Mouse (Mus musculus) neural tube, embryonic 14.5 days (tissue): Measurements from ENCODE around the gene Hist1h2bf. TPM values are rescaled to one million over a fixed set of nuclear protein-coding genes. Genes with fewer than 3 reads are reported as not detected.
"Not testable (repeated sequence)": the region's sequence is repeated elsewhere in the genome, so short reads cannot be mapped to it uniquely, and the experiment has no call there.

Experiments
- ATAC-seq: fragments of 200-750 bp; cut with Nextera tagmentation; 2 replicates; pipeline ENCODE4 v1.8.0; 2017; ENCODE audit warnings: low read depth, mild to moderate bottlenecking, moderate TSS enrichment, moderate library complexity
- H3K27ac ChIP-seq: fragments of 300-500 bp; sonication (generic); 2 replicates; pipeline ENCODE4 v1.5.1; 2014; ENCODE audit warnings: low read depth, mild to moderate bottlenecking, control low read depth, low read length, moderate library complexity, mixed read lengths
- H3K27me3 ChIP-seq: fragments of 300-500 bp; sonication (generic); 2 replicates; pipeline ENCODE4 v1.6.1; 2014; ENCODE audit warnings: low read length; ENCODE audit not compliant: control insufficient read depth, insufficient read depth
- H3K36me3 ChIP-seq: fragments of 300-500 bp; sonication (generic); 2 replicates; pipeline ENCODE4 v1.6.1; 2014; ENCODE audit warnings: low read length, mixed read lengths; ENCODE audit not compliant: control insufficient read depth, insufficient read depth
- H3K4me1 ChIP-seq: fragments of 300-500 bp; sonication (generic); 2 replicates; pipeline ENCODE4 v1.6.1; 2014; ENCODE audit warnings: low read length; ENCODE audit not compliant: control insufficient read depth, insufficient read depth
- H3K4me2 ChIP-seq: fragments of 300-500 bp; sonication (generic); 2 replicates; pipeline ENCODE4 v1.6.1; 2014; ENCODE audit warnings: mild to moderate bottlenecking, low read depth, low read length, control low read depth
- H3K4me3 ChIP-seq: fragments of 300-500 bp; sonication (generic); 2 replicates; pipeline ENCODE4 v1.5.1; 2014; ENCODE audit warnings: low read depth, low read length, control low read depth, mixed read lengths
- H3K9ac ChIP-seq: fragments of 300-500 bp; sonication (generic); replicated peaks from 2 replicates; pipeline ENCODE4 v1.6.1; 2014; ENCODE audit warnings: low read depth, mild to moderate bottlenecking, control low read depth, low read length, mixed read lengths
- H3K9me3 ChIP-seq: fragments of 300-500 bp; sonication (generic); 2 replicates; pipeline ENCODE4 v1.6.1; 2016; ENCODE audit warnings: low read length; ENCODE audit not compliant: control insufficient read depth
- WGBS: fragments of 180-500 bp; shearing (Covaris S2); extraction: QIAGEN DNeasy Blood & Tissue Kit; methylation state at CpG from one replicate; pipeline ENCODE4 v1.1.7; 2014; 5-methylcytosine and 5-hydroxymethylcytosine counted together
- polyA plus RNA-seq: library from polyadenylated mRNA; unstranded; fragments of >200 nt; fragmentation: Nextera tagmentation; extraction: Ambion mirVana; gene quantifications from 2 replicates; pipeline ENCODE4 v1.2.1, GENCODE M21; 2014

Hist1h2bf gene
- polyA plus RNA-seq, 1 experiment from 2014 or later: not detected

GRCm38 (mm10) chr13:23533560-23534367, 40.2 kb downstream of the Hist1h2bf start, which contains the start of gene Hist1h2af:
Hist1h2af (plus strand) TSS chr13:23533906.
- peak; percentile 32; the same call in 1 of the 2 replicates for ATAC-seq
- not testable (repeated sequence) for H3K27me3 ChIP-seq, H3K36me3 ChIP-seq, H3K9me3 ChIP-seq, H3K9ac ChIP-seq
- H3K27ac ChIP-seq: peak within 1 kb of the TSS; percentile 70
- peak within 1 kb of the TSS; percentile 40 for H3K4me3 ChIP-seq
- peaks cover 31% of the 10 kb centered on the region for H3K4me1 ChIP-seq
- WGBS: 1% methylated on average over 22 of the region's 53 CpGs
- peak within 1 kb of the TSS; percentile 70 for H3K4me2 ChIP-seq

DNA sequence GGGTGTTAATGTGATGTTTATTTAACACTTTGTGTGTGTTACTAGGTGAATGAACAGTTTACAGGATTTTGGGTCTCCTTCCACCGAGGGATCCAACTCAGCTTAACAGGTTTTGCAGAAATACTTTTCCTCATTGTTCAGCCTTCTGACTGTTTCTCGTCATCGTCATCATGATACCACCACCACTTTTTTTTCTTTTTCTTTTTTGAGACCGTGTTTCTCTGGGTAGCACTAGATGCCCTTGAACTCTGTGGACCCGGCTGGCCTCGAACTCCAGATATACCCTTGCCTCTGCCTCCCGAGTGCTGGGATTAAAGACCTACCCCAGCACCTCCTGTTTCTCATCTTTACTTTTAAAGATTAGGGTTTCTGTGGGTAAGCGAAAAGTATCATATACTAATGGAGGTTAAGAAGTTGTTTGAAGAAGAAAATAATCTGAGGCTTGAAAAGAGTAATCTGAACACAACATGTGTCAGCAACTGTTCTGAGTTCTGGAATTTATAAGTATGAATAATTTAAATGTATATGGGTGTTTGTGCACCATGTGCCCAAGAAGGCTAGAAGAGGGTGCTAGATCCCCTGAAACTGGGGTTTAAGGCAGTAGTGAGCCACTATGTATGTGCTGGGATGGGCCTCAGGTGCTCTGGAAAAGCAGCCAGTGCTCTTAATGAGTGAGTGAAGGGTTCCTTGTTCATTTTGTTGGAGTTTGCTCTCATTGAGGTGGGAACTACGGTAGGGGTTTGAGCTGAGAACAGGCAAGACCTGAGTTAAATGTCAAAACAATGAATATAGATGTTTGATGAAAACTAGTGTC, 41.5 kb downstream of the Hist1h2bf start:
- H3K4me1 ChIP-seq: peaks cover 31% of the 10 kb centered on the region
- no peaks in the 10 kb centered on the region for H3K27me3 ChIP-seq
- H3K9me3 ChIP-seq: no peaks in the 10 kb centered on the region
- no peak for ATAC-seq
- peak overlapping the region; percentile 42 for H3K4me3 ChIP-seq
- no peaks in the 10 kb centered on the region for H3K36me3 ChIP-seq
- peak overlapping the region; percentile 70 for H3K4me2 ChIP-seq
- H3K27ac ChIP-seq: peak overlapping the region; percentile 96; the same call in 1 of the 2 replicates
- 27% methylated on average over 9 of the region's 9 CpGs for WGBS
- peak overlapping the region; percentile 64; the same call in 1 of the 2 replicates for H3K9ac ChIP-seq

DNA sequence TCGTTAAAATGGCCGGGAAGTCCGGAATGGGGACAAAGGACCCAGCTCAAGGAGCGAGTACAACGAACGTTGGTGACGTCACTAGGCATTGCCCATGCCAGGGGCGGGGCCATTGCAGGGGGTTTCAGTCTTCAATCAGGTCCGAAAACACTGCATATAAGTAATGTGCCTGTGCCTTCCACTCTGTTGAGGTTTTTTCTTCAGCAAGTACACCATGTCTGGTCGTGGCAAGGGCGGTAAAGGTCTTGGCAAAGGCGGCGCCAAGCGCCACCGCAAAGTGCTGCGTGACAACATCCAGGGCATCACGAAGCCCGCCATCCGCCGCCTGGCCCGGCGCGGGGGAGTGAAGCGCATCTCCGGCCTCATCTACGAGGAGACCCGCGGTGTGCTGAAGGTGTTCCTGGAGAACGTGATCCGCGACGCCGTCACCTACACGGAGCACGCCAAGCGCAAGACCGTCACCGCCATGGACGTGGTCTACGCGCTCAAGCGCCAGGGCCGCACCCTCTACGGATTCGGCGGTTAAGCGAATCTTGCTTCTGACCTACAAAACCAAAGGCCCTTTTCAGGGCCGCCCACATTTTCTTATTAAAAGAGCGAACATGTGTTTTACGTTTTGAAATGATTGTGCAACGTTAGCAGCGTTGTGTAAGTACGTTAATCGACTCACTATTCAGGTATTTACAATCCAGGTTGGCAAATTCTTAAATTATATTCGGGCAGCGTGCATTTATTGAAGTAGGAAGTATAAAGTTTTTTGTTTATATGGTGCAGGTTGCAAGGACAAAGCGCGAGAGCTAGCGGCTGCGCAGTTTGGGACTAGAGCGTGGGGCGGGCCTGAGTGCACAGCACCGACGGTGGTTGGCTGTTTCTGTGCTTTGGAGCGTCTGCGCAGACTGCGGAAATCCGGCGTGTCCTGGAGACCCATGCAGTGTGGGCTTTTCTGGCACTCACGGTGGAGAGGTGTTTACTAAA, 42.8 kb downstream of the Hist1h2bf start, which contains the start of gene Hist1h4h:
TSS of gene Hist1h4h (plus strand) at position 150 of the 975 bp plus-strand sequence.
- Histone ChIP-seq H3K27me3 (no peaks in the 10 kb centered on the region), H3K4me3 (peak within 1 kb of the TSS; percentile 42), H3K9ac (peak within 1 kb of the TSS; percentile 78), H3K4me2 (peak within 1 kb of the TSS; percentile 70), H3K4me1 (peaks cover 35% of the 10 kb centered on the region), H3K27ac (peak within 1 kb of the TSS; percentile 96), H3K36me3 (no peaks in the 10 kb centered on the region), H3K9me3 (no peaks in the 10 kb centered on the region)
- WGBS: under 1% methylated on average over 58 of the region's 70 CpGs
- ATAC-seq: peak; percentile 89

GRCm38 (mm10) chr13:23530181-23530900, 43.7 kb downstream of the Hist1h2bf start:
- peak; percentile 22; the same call in 1 of the 2 replicates for ATAC-seq
- WGBS: under 1% methylated on average over 20 of the region's 20 CpGs
- peaks cover 31% of the 10 kb centered on the region for H3K4me1 ChIP-seq
- H3K9me3 ChIP-seq: no peaks in the 10 kb centered on the region
- H3K27me3 ChIP-seq: no peaks in the 10 kb centered on the region
- H3K36me3 ChIP-seq: no peaks in the 10 kb centered on the region
- peak overlapping the region; percentile 42 for H3K4me3 ChIP-seq
- H3K27ac ChIP-seq: peak overlapping the region; percentile 96
- H3K4me2 ChIP-seq: peak overlapping the region; percentile 70
- peak overlapping the region; percentile 78 for H3K9ac ChIP-seq

DNA sequence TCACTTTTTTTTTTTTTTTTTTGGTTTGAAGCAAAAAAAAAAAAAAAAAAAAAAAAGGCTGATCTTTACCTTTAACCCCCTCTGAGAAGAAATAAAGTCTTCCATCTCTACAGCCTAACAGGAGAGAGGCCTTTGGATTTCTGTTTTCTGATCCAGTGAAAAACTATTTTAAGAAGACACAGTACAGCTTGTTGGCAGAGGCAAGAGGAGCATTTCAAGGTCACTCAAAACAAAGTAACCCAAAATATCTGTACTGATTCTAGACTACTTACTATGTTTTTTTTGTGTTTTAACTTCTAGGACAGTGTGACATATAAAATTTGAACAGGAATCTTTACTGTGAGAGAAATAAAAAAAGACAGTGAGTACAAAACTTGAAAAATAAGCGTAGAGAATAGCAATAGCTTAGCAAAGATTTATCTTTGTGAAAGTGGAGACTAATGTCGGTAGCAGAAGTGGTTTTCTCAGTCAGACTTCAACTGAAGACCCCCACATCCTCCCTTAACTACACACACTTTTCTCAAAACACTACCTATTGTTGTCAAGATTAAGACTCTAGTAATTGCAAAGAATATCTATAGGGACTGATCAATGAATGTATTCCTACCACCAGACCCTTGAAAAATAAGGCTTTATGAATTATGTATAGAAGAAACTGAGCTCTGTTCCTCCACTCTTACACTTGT, 44.4 kb downstream of the Hist1h2bf start:
- no peaks in the 10 kb centered on the region for H3K36me3 ChIP-seq
- H3K9me3 ChIP-seq: no peaks in the 10 kb centered on the region
- H3K4me1 ChIP-seq: peaks cover 29% of the 10 kb centered on the region
- H3K4me2 ChIP-seq: peak overlapping the region; percentile 70
- H3K9ac ChIP-seq: peak overlapping the region; percentile 78; the same call in 1 of the 2 replicates
- no peaks in the 10 kb centered on the region for H3K27me3 ChIP-seq
- no peak overlapping the region for H3K27ac ChIP-seq
- WGBS: 32% methylated on average over 2 of the region's 2 CpGs
- H3K4me3 ChIP-seq: peak overlapping the region; percentile 42
- no peak for ATAC-seq

DNA sequence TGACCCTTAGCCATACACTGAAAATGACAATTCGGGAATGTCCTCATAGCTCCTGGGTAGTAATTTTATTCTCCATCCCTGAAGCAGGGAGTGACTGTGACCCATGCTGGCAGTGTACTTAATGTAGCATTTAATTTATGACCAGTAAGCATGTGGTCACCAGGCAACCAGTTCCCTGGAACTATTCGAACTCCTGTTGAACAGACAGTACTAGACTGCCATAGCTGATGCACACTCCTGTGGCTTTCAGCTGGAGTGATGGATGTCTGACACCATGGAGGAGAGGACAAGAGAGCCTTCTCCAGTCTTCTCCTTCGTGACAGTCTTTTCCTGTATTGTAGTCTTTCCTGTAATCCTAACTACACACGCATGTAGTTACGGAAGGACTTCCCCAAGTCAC, 45.0 kb downstream of the Hist1h2bf start:
- Histone ChIP-seq H3K9ac (no peak overlapping the region), H3K27ac (no peak overlapping the region), H3K4me3 (no peak overlapping the region), H3K4me2 (no peak overlapping the region), H3K4me1 (peaks cover 24% of the 10 kb centered on the region), H3K27me3 (no peaks in the 10 kb centered on the region), H3K36me3 (no peaks in the 10 kb centered on the region), H3K9me3 (no peaks in the 10 kb centered on the region)
- ATAC-seq: no peak
- WGBS: 36% methylated on average over 5 of the region's 5 CpGs

- WGBS: 1% methylated on average over 17 of the region's 17 CpGs
These were observed 47.7 kb downstream of the Hist1h2bf start for GRCm38 (mm10) chr13:23526312-23526711.

More at GRCm38 (mm10) chr13:23526312-23526711, 47.7 kb downstream of the Hist1h2bf start:
- 0 out of 2 replicates have a peak, but pooled peaks cover 8% of the 10 kb centered on the region for H3K4me1 ChIP-seq
- ATAC-seq: peak; percentile 52; the same call in 1 of the 2 replicates
- peak overlapping the region; percentile 48 for H3K4me2 ChIP-seq
- no peaks in the 10 kb centered on the region for H3K9me3 ChIP-seq
- H3K9ac ChIP-seq: no peak overlapping the region; the same call in 1 of the 2 replicates
- no peaks in the 10 kb centered on the region for H3K36me3 ChIP-seq
- peak overlapping the region; percentile 39 for H3K4me3 ChIP-seq
- no peak overlapping the region; the same call in 1 of the 2 replicates for H3K27ac ChIP-seq
- H3K27me3 ChIP-seq: no peaks in the 10 kb centered on the region
